Mouse (Mus musculus) neural tube, embryonic 11.5 days (tissue): ENCODE measurements at regions not wholly inside any gene's neighbourhood (a gene's known extent, or its start where the extent isn't known, plus 50 kb on each side); places are given as distances from the start of the nearest gene placed in this dataset.

ENCODE experiments used
- ATAC-seq: fragments of 200-750 bp; cut with Nextera tagmentation; 2 replicates; pipeline ENCODE4 v1.8.0; 2017; ENCODE audit warnings: moderate number of reproducible peaks, mild to moderate bottlenecking, moderate TSS enrichment, moderate library complexity; ENCODE audit not compliant: insufficient read depth, low FRiP score, low TSS enrichment
- DNase-seq: peaks from one replicate; pipeline ENCODE4 v3.0.0-alpha.2; 2015; ENCODE audit warnings: low spot score
- H3K27ac ChIP-seq: fragments of 300-500 bp; sonication (generic); 2 replicates; pipeline ENCODE4 v1.5.1; 2014; ENCODE audit warnings: low read depth, mild to moderate bottlenecking, low read length
- H3K27me3 ChIP-seq: fragments of 300-500 bp; sonication (generic); 2 replicates; pipeline ENCODE4 v1.6.1; 2014; ENCODE audit warnings: mild to moderate bottlenecking, low read length, mixed read lengths; ENCODE audit not compliant: control insufficient read depth, insufficient read depth
- H3K36me3 ChIP-seq: fragments of 300-500 bp; sonication (generic); 2 replicates; pipeline ENCODE4 v1.6.1; 2014; ENCODE audit warnings: mild to moderate bottlenecking, low read length, moderate library complexity, mixed read lengths; ENCODE audit not compliant: control insufficient read depth, insufficient read depth
- H3K4me1 ChIP-seq: fragments of 300-500 bp; sonication (generic); 2 replicates; pipeline ENCODE4 v1.6.1; 2014; ENCODE audit warnings: low read length, mixed read lengths; ENCODE audit not compliant: control insufficient read depth, insufficient read depth
- H3K4me2 ChIP-seq: fragments of 300-500 bp; sonication (generic); 2 replicates; pipeline ENCODE4 v1.6.1; 2014; ENCODE audit warnings: low read depth, mild to moderate bottlenecking, moderate library complexity
- H3K4me3 ChIP-seq: fragments of 300-500 bp; sonication (generic); 2 replicates; pipeline ENCODE4 v1.5.1; 2014; ENCODE audit warnings: low read depth, low read length
- H3K9ac ChIP-seq: fragments of 300-500 bp; sonication (generic); 2 replicates; pipeline ENCODE4 v1.6.1; 2014; ENCODE audit warnings: mild to moderate bottlenecking, low read length
- H3K9me3 ChIP-seq: fragments of 300-500 bp; sonication (generic); 2 replicates; pipeline ENCODE4 v1.6.1; 2016; ENCODE audit warnings: low read length; ENCODE audit not compliant: control insufficient read depth
- whole genome bisulfite sequencing: fragments of 180-500 bp; shearing (Covaris S2); extraction: QIAGEN DNeasy Blood & Tissue Kit; methylation state at CpG from one replicate; pipeline ENCODE4 v1.1.7; 2014; 5-methylcytosine and 5-hydroxymethylcytosine counted together

DNA sequence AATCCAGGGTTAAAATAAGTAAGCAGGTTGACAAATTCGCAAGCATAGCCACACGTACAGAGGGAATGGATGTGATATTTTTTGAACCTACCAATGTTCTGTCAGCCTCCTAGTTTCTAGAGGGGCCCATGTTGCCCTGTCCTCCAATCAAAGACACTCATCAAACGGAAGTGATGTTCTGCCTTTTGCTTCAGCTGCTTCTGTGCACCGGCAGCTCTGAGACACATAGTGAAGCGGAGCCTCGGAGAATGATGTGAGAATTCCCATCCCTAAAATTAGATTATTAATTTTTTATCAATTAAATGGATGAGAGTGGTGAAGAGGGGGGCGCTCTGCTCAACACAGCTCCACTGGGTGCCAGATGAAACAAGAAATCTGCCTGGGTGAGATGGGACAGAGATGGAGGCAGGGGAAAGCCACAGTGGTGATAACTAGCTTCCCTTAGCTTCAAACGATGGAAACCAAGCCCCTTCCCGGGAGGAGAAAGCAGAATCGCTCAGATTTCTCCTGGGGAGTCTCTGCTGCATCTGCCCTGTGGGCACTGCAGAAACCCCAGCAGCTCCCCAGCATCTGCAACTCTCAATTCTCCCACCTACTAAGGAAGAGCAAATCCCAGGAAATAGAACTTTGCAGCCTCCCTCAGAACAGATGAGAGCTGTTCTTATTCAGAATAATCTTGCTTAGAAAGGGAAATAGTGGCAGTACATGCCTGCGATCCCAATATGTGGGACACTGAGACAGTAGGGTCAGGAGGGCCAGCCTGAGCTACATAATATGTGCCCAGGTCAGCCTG lies 391.7 kb upstream of the Clint1 start:
- WGBS: 83% methylated on average over 11 of the region's 11 CpGs
- no peak for DNase-seq
- ATAC-seq: no peak
- Histone ChIP-seq H3K9ac (no peak overlapping the region), H3K27ac (no peak overlapping the region), H3K4me1 (no peaks in the 10 kb centered on the region), H3K27me3 (no peaks in the 10 kb centered on the region), H3K36me3 (no peaks in the 10 kb centered on the region), H3K4me2 (no peak overlapping the region), H3K9me3 (no peaks in the 10 kb centered on the region), H3K4me3 (no peak overlapping the region)

DNA sequence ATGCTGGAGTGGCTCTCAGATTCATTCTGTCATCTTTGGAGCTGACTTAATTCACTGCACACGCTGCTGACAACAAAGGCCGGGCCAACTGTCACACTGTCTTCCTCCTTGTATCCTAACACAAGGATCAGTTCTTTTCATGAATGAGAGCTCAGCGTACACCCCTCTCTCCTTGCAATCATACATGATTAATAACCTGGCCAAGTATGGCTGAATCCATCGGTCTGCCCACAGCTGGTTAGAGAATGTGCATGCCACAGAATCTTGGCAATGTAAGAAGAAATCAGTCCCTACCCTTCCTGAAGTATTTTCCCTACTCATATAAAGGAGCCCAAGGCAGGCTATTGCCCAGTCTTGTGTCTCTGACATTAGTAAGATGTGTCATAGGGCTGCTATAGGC lies 387.4 kb upstream of the Clint1 start:
- no peaks in the 10 kb centered on the region for H3K36me3 ChIP-seq
- no peak overlapping the region for H3K27ac ChIP-seq
- no peak overlapping the region for H3K4me2 ChIP-seq
- 68% methylated on average over 4 of the region's 4 CpGs for WGBS
- DNase-seq (no peak), ATAC-seq (no peak)
- H3K4me1 ChIP-seq: no peaks in the 10 kb centered on the region
- no peak overlapping the region for H3K9ac ChIP-seq
- no peaks in the 10 kb centered on the region for H3K27me3 ChIP-seq
- no peak overlapping the region for H3K4me3 ChIP-seq
- no peaks in the 10 kb centered on the region for H3K9me3 ChIP-seq

DNA sequence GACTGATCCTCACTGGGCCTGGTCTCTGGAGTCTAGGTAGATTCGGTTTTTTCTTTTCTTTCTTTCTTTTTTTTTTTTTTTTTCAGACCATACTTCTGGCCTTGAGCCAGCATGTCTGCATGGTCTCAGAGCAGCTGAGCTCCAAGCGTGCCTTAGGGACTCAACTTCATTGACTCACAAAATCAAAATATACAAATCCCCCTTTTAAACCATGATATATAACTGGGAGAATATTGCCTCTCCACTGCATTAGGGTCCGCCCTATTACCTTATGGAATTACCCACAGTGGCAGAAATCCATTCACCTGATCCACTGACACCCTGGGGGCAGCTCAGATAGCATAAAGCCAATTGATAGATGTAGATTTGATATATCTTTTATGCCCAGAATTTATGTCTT lies 385.5 kb upstream of the Clint1 start:
- Histone ChIP-seq H3K27me3 (no peaks in the 10 kb centered on the region), H3K4me2 (no peak overlapping the region), H3K36me3 (no peaks in the 10 kb centered on the region), H3K4me1 (no peaks in the 10 kb centered on the region), H3K27ac (no peak overlapping the region), H3K9me3 (no peaks in the 10 kb centered on the region), H3K4me3 (no peak overlapping the region), H3K9ac (no peak overlapping the region)
- ATAC-seq (no peak), DNase-seq (no peak)
- WGBS: 64% methylated on average over 3 of the region's 3 CpGs

DNA sequence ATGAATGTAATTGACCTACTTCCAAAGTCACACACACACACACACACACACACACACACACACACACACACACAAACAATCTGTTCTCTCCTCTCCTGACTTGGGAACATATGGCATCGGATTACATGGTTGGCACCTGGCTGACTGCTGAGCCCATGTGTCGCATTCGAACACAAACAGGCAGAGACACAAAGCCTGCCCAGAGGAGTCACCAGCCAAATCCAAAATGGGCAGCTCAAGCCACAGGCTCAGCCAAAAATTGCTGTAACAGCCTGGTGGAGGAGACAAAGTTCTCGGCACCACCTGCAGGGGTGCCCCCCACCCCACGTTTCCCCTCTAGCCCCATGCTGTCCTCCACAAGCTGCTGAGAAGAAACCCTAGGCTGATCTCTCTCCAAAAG lies 379.7 kb upstream of the Clint1 start:
- H3K4me1 ChIP-seq: no peaks in the 10 kb centered on the region
- H3K4me3 ChIP-seq: no peak overlapping the region
- ATAC-seq (no peak), DNase-seq (no peak)
- H3K4me2 ChIP-seq: no peak overlapping the region
- no peaks in the 10 kb centered on the region for H3K36me3 ChIP-seq
- H3K9ac ChIP-seq: no peak overlapping the region
- no peaks in the 10 kb centered on the region for H3K27me3 ChIP-seq
- H3K9me3 ChIP-seq: no peaks in the 10 kb centered on the region
- 67% methylated on average over 5 of the region's 5 CpGs for WGBS
- no peak overlapping the region for H3K27ac ChIP-seq

DNA sequence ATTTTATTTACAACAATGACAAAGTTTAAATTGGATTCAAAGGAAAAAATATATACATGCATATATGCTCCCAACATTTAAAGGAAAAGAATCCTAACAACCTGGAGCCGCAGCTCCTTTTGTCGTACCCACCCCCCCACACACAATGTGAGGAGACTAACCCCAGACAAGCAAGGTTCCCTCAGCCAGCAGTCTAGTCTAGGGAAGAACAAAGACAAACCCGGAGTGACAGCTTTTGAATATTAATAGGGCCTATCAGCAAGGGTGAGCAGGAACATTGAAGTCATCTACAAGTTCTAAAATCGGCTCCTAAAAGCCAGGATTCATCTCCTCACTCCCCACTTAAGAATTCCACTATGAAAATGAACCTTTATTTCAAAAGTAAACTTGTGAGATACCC lies 374.9 kb upstream of the Clint1 start:
- no peaks in the 10 kb centered on the region for H3K27me3 ChIP-seq
- no peaks in the 10 kb centered on the region for H3K36me3 ChIP-seq
- DNase-seq (no peak), ATAC-seq (no peak)
- no peaks in the 10 kb centered on the region for H3K9me3 ChIP-seq
- H3K4me1 ChIP-seq: no peaks in the 10 kb centered on the region
- H3K4me2 ChIP-seq: no peak overlapping the region
- 71% methylated on average over 4 of the region's 4 CpGs for WGBS
- no peak overlapping the region for H3K4me3 ChIP-seq
- no peak overlapping the region for H3K9ac ChIP-seq
- no peak overlapping the region for H3K27ac ChIP-seq

DNA sequence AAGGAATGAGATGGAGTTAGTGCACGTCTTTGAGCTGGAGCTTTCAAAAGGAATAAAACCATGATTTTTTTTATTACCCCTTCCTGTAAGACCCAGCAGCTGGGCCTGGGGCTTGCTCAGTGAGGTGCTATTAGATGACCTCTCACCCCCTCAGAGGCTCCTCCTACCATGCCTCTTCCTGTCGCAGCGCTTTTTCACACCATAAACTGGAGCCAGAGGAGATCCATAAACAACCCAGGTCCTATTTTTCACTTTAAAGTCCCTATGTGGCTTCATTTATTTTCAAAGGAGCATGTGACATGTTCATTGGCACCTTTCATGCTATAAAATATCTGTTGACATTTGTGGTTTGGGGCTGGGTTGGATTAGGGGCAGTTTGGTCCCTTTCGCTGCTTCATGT lies 365.9 kb upstream of the Clint1 start:
- Histone ChIP-seq H3K4me3 (no peak overlapping the region), H3K9ac (no peak overlapping the region), H3K36me3 (no peaks in the 10 kb centered on the region), H3K27ac (no peak overlapping the region), H3K4me1 (no peaks in the 10 kb centered on the region), H3K27me3 (no peaks in the 10 kb centered on the region), H3K4me2 (no peak overlapping the region), H3K9me3 (no peaks in the 10 kb centered on the region)
- no peak for DNase-seq
- ATAC-seq: no peak
- 69% methylated on average over 4 of the region's 4 CpGs for WGBS

DNA sequence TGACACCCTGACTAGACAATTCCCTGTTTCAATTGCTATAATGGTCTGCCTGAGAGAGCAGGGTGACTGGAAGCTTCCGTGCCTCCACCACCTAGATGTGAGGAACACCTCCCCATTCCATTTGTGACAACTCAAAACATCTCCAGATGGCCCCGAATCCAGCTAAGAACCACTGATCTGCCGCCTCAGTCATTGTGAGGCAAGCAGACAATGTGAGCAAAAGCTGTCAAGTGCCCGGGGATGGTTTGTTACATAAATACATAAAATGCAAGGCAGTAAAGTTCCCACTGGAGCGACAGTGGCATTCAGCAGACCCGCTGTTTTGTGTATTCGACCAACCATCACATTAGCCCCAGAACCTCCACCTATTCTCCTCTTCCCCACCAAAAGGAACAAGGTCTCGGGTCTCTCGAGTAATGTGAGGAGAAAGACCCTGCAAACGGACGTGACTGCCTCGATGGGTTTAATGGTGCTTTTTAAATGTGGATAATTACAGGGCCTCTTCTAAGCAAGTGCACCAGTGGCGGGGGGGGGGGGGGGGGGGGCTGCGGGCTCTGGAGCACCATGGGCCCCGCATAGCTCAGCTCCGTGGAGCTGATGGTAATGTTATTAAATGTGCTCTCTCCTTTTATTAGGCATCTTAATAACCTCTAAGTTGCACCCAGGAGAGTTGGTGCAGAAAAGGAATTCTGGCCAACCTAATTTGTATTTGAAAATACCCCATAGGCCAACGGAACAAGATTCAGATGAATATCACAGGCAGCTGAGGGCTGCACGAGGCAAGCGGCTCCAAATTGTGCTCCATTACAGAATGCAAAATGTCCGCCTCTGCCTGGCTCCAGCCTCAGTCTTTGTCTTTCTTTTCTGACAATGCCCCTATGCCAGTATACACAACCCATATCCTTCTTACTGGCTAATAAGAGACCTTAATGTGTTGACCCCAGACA lies 360.6 kb upstream of the Clint1 start:
- Histone ChIP-seq H3K27me3 (no peaks in the 10 kb centered on the region), H3K9ac (no peak overlapping the region), H3K4me1 (no peaks in the 10 kb centered on the region), H3K27ac (no peak overlapping the region), H3K9me3 (no peaks in the 10 kb centered on the region), H3K36me3 (no peaks in the 10 kb centered on the region), H3K4me2 (no peak overlapping the region), H3K4me3 (no peak overlapping the region)
- ATAC-seq: no peak
- no peak for DNase-seq
- 52% methylated on average over 19 of the region's 20 CpGs for WGBS

DNA sequence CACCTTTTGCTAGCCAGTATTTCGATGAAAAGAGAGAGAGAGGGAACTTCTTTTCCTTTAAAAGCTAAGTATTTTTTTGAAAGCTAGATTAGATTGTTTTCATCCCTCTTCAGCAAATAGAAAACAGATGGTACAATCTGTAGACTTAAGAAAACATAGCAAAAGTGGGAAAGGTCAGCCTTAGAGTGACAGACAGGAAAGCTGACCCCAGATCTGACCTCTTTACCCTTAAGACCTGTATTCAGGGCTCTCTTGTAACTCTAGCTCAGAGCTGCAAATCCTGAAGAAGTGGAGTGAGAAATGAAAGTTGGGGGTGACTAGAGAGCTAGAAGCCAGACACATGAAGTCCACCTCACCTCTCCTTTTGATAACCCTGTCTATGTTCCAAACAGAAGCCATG lies 356.6 kb upstream of the Clint1 start:
- H3K9me3 ChIP-seq: no peaks in the 10 kb centered on the region
- no peaks in the 10 kb centered on the region for H3K27me3 ChIP-seq
- no peak overlapping the region for H3K4me3 ChIP-seq
- no peaks in the 10 kb centered on the region for H3K4me1 ChIP-seq
- DNase-seq: no peak
- H3K4me2 ChIP-seq: no peak overlapping the region
- ATAC-seq: no peak
- WGBS: 53% methylated on average over 1 of the region's 1 CpGs
- H3K36me3 ChIP-seq: no peaks in the 10 kb centered on the region
- no peak overlapping the region for H3K27ac ChIP-seq
- no peak overlapping the region for H3K9ac ChIP-seq

DNA sequence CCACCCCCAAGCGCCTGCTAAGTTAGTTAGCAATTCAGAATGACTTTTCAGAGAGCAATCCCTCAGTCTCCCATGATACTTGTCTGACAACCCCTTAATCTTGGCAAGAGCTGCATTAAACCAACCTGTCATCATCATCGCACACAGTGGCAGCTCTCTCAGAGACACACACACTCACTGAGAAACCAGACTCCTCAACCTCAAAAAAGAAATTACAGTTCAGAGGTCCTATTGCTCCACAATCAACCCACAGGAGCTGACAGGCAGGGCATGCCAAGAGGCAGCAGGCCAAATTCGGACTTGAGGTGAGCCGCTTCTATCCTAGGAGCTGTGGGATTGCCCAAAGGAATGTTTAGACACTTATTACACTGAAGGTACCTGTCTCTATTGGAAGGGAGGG lies 343.3 kb upstream of the Clint1 start:
- H3K4me2 ChIP-seq: no peak overlapping the region
- no peak overlapping the region for H3K27ac ChIP-seq
- 47% methylated on average over 4 of the region's 4 CpGs for WGBS
- H3K4me1 ChIP-seq: no peaks in the 10 kb centered on the region
- no peaks in the 10 kb centered on the region for H3K9me3 ChIP-seq
- no peak overlapping the region for H3K9ac ChIP-seq
- H3K4me3 ChIP-seq: no peak overlapping the region
- DNase-seq (no peak), ATAC-seq (no peak)
- no peaks in the 10 kb centered on the region for H3K27me3 ChIP-seq
- H3K36me3 ChIP-seq: no peaks in the 10 kb centered on the region
